Mouse (Mus musculus) embryonic facial prominence, embryonic 12.5 days (tissue): ENCODE measurements at regions not wholly inside any gene's neighbourhood (a gene's known extent, or its start where the extent isn't known, plus 50 kb on each side); places are given as distances from the start of the nearest gene placed in this dataset.

Experiments
- ATAC-seq: fragments of 200-750 bp; cut with Nextera tagmentation; 2 replicates; pipeline ENCODE4 v1.8.0; 2017; ENCODE audit not compliant: insufficient number of reproducible peaks, insufficient read depth, low FRiP score, low TSS enrichment
- H3K27ac ChIP-seq: fragments of 300-500 bp; sonication (generic); 2 replicates; pipeline ENCODE4 v1.5.1; 2016; ENCODE audit warnings: mild to moderate bottlenecking
- H3K27me3 ChIP-seq: fragments of 300-500 bp; sonication (generic); 2 replicates; pipeline ENCODE4 v1.6.1; 2016; ENCODE audit warnings: mild to moderate bottlenecking, moderate library complexity
- H3K36me3 ChIP-seq: fragments of 300-500 bp; sonication (generic); 2 replicates; pipeline ENCODE4 v1.6.1; 2016; ENCODE audit warnings: mild to moderate bottlenecking
- H3K4me1 ChIP-seq: fragments of 300-500 bp; sonication (generic); 2 replicates; pipeline ENCODE4 v1.6.1; 2016
- H3K4me2 ChIP-seq: fragments of 300-500 bp; sonication (generic); replicated peaks from 2 replicates; pipeline ENCODE4 v1.6.1; 2016; ENCODE audit warnings: mild to moderate bottlenecking, moderate library complexity
- H3K4me3 ChIP-seq: fragments of 300-500 bp; sonication (generic); 2 replicates; pipeline ENCODE4 v1.5.1; 2016; ENCODE audit warnings: mild to moderate bottlenecking
- H3K9ac ChIP-seq: fragments of 300-500 bp; sonication (generic); 2 replicates; pipeline ENCODE4 v1.6.1; 2016; ENCODE audit warnings: mild to moderate bottlenecking, moderate library complexity
- H3K9me3 ChIP-seq: fragments of 300-500 bp; sonication (generic); 2 replicates; pipeline ENCODE4 v1.6.1; 2016; ENCODE audit warnings: mild to moderate bottlenecking, moderate library complexity
- WGBS: fragments of 180-500 bp; shearing (Covaris S2); methylation state at CpG from one replicate; pipeline ENCODE4 v1.1.7; 2016; 5-methylcytosine and 5-hydroxymethylcytosine counted together

GRCm38 (mm10) chr13:52113549-52113948 lies 267.1 kb downstream of the Gadd45g start:
- no peaks in the 10 kb centered on the region for H3K9me3 ChIP-seq
- H3K4me2 ChIP-seq: no peak overlapping the region
- no peaks in the 10 kb centered on the region for H3K27me3 ChIP-seq
- no peak for ATAC-seq
- H3K4me1 ChIP-seq: peaks cover 14% of the 10 kb centered on the region
- H3K27ac ChIP-seq: no peak overlapping the region
- H3K4me3 ChIP-seq: no peak overlapping the region
- H3K36me3 ChIP-seq: no peaks in the 10 kb centered on the region
- WGBS: 69% methylated on average over 8 of the region's 8 CpGs
- H3K9ac ChIP-seq: no peak overlapping the region

GRCm38 (mm10) chr13:52114431-52114830 lies 268.0 kb downstream of the Gadd45g start:
- Histone ChIP-seq H3K4me2 (no peak overlapping the region), H3K4me3 (no peak overlapping the region), H3K9me3 (no peaks in the 10 kb centered on the region), H3K27me3 (no peaks in the 10 kb centered on the region), H3K27ac (no peak overlapping the region), H3K4me1 (peaks cover 15% of the 10 kb centered on the region), H3K36me3 (no peaks in the 10 kb centered on the region), H3K9ac (no peak overlapping the region)
- 79% methylated on average over 7 of the region's 7 CpGs for WGBS
- no peak for ATAC-seq

- Histone ChIP-seq H3K27me3 (no peaks in the 10 kb centered on the region), H3K4me1 (peaks cover 18% of the 10 kb centered on the region), H3K9ac (no peak overlapping the region), H3K4me2 (no peak overlapping the region), H3K36me3 (no peaks in the 10 kb centered on the region), H3K9me3 (no peaks in the 10 kb centered on the region), H3K27ac (no peak overlapping the region), H3K4me3 (no peak overlapping the region)
- ATAC-seq: no peak
- 59% methylated on average over 6 of the region's 6 CpGs for whole genome bisulfite sequencing
These were observed 268.5 kb downstream of the Gadd45g start for GRCm38 (mm10) chr13:52114962-52115361.

GRCm38 (mm10) chr13:52116241-52116640 lies 269.8 kb downstream of the Gadd45g start:
- Histone ChIP-seq H3K27me3 (no peaks in the 10 kb centered on the region), H3K36me3 (no peaks in the 10 kb centered on the region), H3K4me3 (no peak overlapping the region), H3K9me3 (no peaks in the 10 kb centered on the region), H3K4me2 (no peak overlapping the region), H3K27ac (no peak overlapping the region), H3K4me1 (peaks cover 18% of the 10 kb centered on the region), H3K9ac (no peak overlapping the region)
- WGBS: 44% methylated on average over 4 of the region's 4 CpGs
- ATAC-seq: no peak

GRCm38 (mm10) chr13:52116756-52117155 lies 270.3 kb downstream of the Gadd45g start:
- Histone ChIP-seq H3K9me3 (no peaks in the 10 kb centered on the region), H3K4me3 (no peak overlapping the region), H3K27ac (no peak overlapping the region), H3K36me3 (no peaks in the 10 kb centered on the region), H3K9ac (no peak overlapping the region), H3K4me2 (no peak overlapping the region), H3K4me1 (peaks cover 18% of the 10 kb centered on the region), H3K27me3 (no peaks in the 10 kb centered on the region)
- WGBS: 45% methylated on average over 4 of the region's 4 CpGs
- no peak for ATAC-seq

- 89% methylated on average over 8 of the region's 8 CpGs for WGBS
- ATAC-seq: no peak
- Histone ChIP-seq H3K4me2 (no peak overlapping the region), H3K9me3 (no peaks in the 10 kb centered on the region), H3K27ac (no peak overlapping the region), H3K36me3 (no peaks in the 10 kb centered on the region), H3K9ac (no peak overlapping the region), H3K27me3 (no peaks in the 10 kb centered on the region), H3K4me3 (no peak overlapping the region), H3K4me1 (peaks cover 18% of the 10 kb centered on the region)
These were observed 274.3 kb downstream of the Gadd45g start for GRCm38 (mm10) chr13:52120795-52121194.

- ATAC-seq: no peak
- 82% methylated on average over 4 of the region's 4 CpGs for WGBS
- H3K27me3 ChIP-seq: no peaks in the 10 kb centered on the region
- H3K9ac ChIP-seq: no peak overlapping the region
- no peak overlapping the region for H3K27ac ChIP-seq
- no peaks in the 10 kb centered on the region for H3K36me3 ChIP-seq
- no peak overlapping the region for H3K4me2 ChIP-seq
- H3K4me3 ChIP-seq: no peak overlapping the region
- no peaks in the 10 kb centered on the region for H3K9me3 ChIP-seq
- H3K4me1 ChIP-seq: no peaks in the 10 kb centered on the region
These were observed 278.6 kb downstream of the Gadd45g start for GRCm38 (mm10) chr13:52125037-52125436.

- Histone ChIP-seq H3K9me3 (peaks cover 5% of the 10 kb centered on the region; the same call in 1 of the 2 replicates), H3K4me2 (no peak overlapping the region), H3K27ac (no peak overlapping the region), H3K4me1 (no peaks in the 10 kb centered on the region), H3K9ac (no peak overlapping the region), H3K4me3 (no peak overlapping the region), H3K27me3 (no peaks in the 10 kb centered on the region), H3K36me3 (no peaks in the 10 kb centered on the region)
- ATAC-seq: no peak
- 71% methylated on average over 9 of the region's 9 CpGs for WGBS
These were observed 281.3 kb downstream of the Gadd45g start for GRCm38 (mm10) chr13:52127751-52128150.

GRCm38 (mm10) chr13:52129466-52129865 lies 283.0 kb downstream of the Gadd45g start:
- no peaks in the 10 kb centered on the region for H3K36me3 ChIP-seq
- no peak overlapping the region for H3K4me2 ChIP-seq
- no peak overlapping the region for H3K27ac ChIP-seq
- H3K4me1 ChIP-seq: no peaks in the 10 kb centered on the region
- ATAC-seq: no peak
- WGBS: 86% methylated on average over 4 of the region's 4 CpGs
- no peak overlapping the region for H3K9ac ChIP-seq
- peaks cover 5% of the 10 kb centered on the region; the same call in 1 of the 2 replicates for H3K9me3 ChIP-seq
- no peak overlapping the region for H3K4me3 ChIP-seq
- no peaks in the 10 kb centered on the region for H3K27me3 ChIP-seq

- no peak for ATAC-seq
- Histone ChIP-seq H3K27me3 (no peaks in the 10 kb centered on the region), H3K27ac (no peak overlapping the region), H3K36me3 (no peaks in the 10 kb centered on the region), H3K9ac (no peak overlapping the region), H3K9me3 (peaks cover 5% of the 10 kb centered on the region; the same call in 1 of the 2 replicates), H3K4me3 (no peak overlapping the region), H3K4me1 (no peaks in the 10 kb centered on the region), H3K4me2 (no peak overlapping the region)
- WGBS: 55% methylated on average over 3 of the region's 3 CpGs
These were observed 286.7 kb downstream of the Gadd45g start for GRCm38 (mm10) chr13:52133202-52133601.

- no peaks in the 10 kb centered on the region for H3K9me3 ChIP-seq
- H3K27me3 ChIP-seq: no peaks in the 10 kb centered on the region
- H3K9ac ChIP-seq: no peak overlapping the region
- 82% methylated on average over 6 of the region's 6 CpGs for WGBS
- no peak overlapping the region for H3K4me2 ChIP-seq
- no peaks in the 10 kb centered on the region for H3K4me1 ChIP-seq
- H3K27ac ChIP-seq: no peak overlapping the region
- no peak overlapping the region for H3K4me3 ChIP-seq
- no peaks in the 10 kb centered on the region for H3K36me3 ChIP-seq
- no peak for ATAC-seq
These were observed 292.0 kb downstream of the Gadd45g start for GRCm38 (mm10) chr13:52138331-52138945.

- ATAC-seq: no peak
- no peaks in the 10 kb centered on the region for H3K4me1 ChIP-seq
- H3K27ac ChIP-seq: no peak overlapping the region
- H3K36me3 ChIP-seq: no peaks in the 10 kb centered on the region
- no peak overlapping the region for H3K4me3 ChIP-seq
- WGBS: 33% methylated on average over 15 of the region's 15 CpGs
- H3K27me3 ChIP-seq: no peaks in the 10 kb centered on the region
- H3K4me2 ChIP-seq: no peak overlapping the region
- no peaks in the 10 kb centered on the region for H3K9me3 ChIP-seq
- H3K9ac ChIP-seq: no peak overlapping the region
These were observed 292.8 kb downstream of the Gadd45g start for GRCm38 (mm10) chr13:52139140-52139809.
